ENCODE assay signal across 8 mouse cellular contexts in genomic region chr5:31054261-31055215, GRCm38 (mm10). TPM values are rescaled to one million over a fixed set of nuclear protein-coding genes. Genes with fewer than 3 reads are reported as not detected.
DNase-seq lines count a peak whose midpoint lies in the region; ATAC-seq and TF ChIP-seq lines count a peak whose summit lies in the region.

Gene Cad, plus strand, starts transcription at chr5:31054780.

- peak within 1 kb of the TSS; percentile 88 for H3K9ac ChIP-seq in heart, embryonic 12.5 days
- H3K9ac ChIP-seq in kidney, postnatal 0 days (ENCODE audit: low read depth, low read length): peak within 1 kb of the TSS; percentile 66
- peak within 1 kb of the TSS; percentile 66 for H3K9ac ChIP-seq in liver, embryonic 11.5 days (ENCODE audit: low read depth, low read length)
- peak within 1 kb of the TSS; percentile 64 for H3K9ac ChIP-seq in stomach, embryonic 14.5 days (replicated peaks; ENCODE audit: low read depth, low read length)

- under 1% methylated on average over 64 of the region's 64 CpGs for WGBS in heart, embryonic 12.5 days
- under 1% methylated on average over 63 of the region's 64 CpGs for WGBS in kidney, postnatal 0 days
- WGBS in liver, embryonic 11.5 days: 2% methylated on average over 64 of the region's 64 CpGs
- WGBS in stomach, embryonic 14.5 days: under 1% methylated on average over 64 of the region's 64 CpGs

- peak within 1 kb of the TSS; percentile 74 for H3K27ac ChIP-seq in heart, embryonic 12.5 days (ENCODE audit: poor library complexity, severe bottlenecking)
- H3K27ac ChIP-seq in kidney, postnatal 0 days: peak within 1 kb of the TSS; percentile 43; the same call in 1 of the 2 replicates
- H3K27ac ChIP-seq in liver, embryonic 11.5 days (ENCODE audit: low read depth, low read length): peak within 1 kb of the TSS; percentile 68
- H3K27ac ChIP-seq in stomach, embryonic 14.5 days (ENCODE audit: low read length): peak within 1 kb of the TSS; percentile 64; the same call in 1 of the 2 replicates

- peaks cover 21% of the 10 kb centered on the region for H3K36me3 ChIP-seq in C2C12 (ENCODE audit: control insufficient read depth, insufficient read depth)
- peaks cover 31% of the 10 kb centered on the region for H3K36me3 ChIP-seq in erythroblast, embryonic 14.5 days (ENCODE audit: control insufficient read depth)
- peaks cover 35% of the 10 kb centered on the region for H3K36me3 ChIP-seq in heart, embryonic 12.5 days
- peaks cover 12% of the 10 kb centered on the region; the same call in 1 of the 2 replicates for H3K36me3 ChIP-seq in kidney, postnatal 0 days (ENCODE audit: insufficient read depth, low read length)
- peaks cover 11% of the 10 kb centered on the region for H3K36me3 ChIP-seq in liver, embryonic 11.5 days (ENCODE audit: control insufficient read depth, insufficient read depth, low read length)
- peaks cover 19% of the 10 kb centered on the region for H3K36me3 ChIP-seq in stomach, embryonic 14.5 days (ENCODE audit: control insufficient read depth, insufficient read depth, low read length)

- H3K4me3 ChIP-seq in C2C12 (ENCODE audit: insufficient read depth, poor library complexity, severe bottlenecking): peak within 1 kb of the TSS; percentile 78
- peak within 1 kb of the TSS; percentile 78 for H3K4me3 ChIP-seq in erythroblast, embryonic 14.5 days (replicated peaks)
- peak within 1 kb of the TSS; percentile 72 for H3K4me3 ChIP-seq in heart, embryonic 12.5 days
- peak within 1 kb of the TSS; percentile 51 for H3K4me3 ChIP-seq in kidney, postnatal 0 days (replicated peaks; ENCODE audit: low read depth, low read length)
- peak within 1 kb of the TSS; percentile 69 for H3K4me3 ChIP-seq in liver, embryonic 11.5 days (ENCODE audit: low read depth, low read length)
- H3K4me3 ChIP-seq in stomach, embryonic 14.5 days (ENCODE audit: low read depth, low read length): peak within 1 kb of the TSS; percentile 59

- H3K27me3 ChIP-seq in C2C12 (ENCODE audit: control insufficient read depth, insufficient read depth, insufficient read length): no peaks in the 10 kb centered on the region
- H3K27me3 ChIP-seq in erythroblast, embryonic 14.5 days (ENCODE audit: control insufficient read depth): no peaks in the 10 kb centered on the region
- H3K27me3 ChIP-seq in heart, embryonic 12.5 days (replicated peaks): no peaks in the 10 kb centered on the region
- H3K27me3 ChIP-seq in kidney, postnatal 0 days (ENCODE audit: insufficient read depth, low read length): no peaks in the 10 kb centered on the region
- no peaks in the 10 kb centered on the region for H3K27me3 ChIP-seq in liver, embryonic 11.5 days (replicated peaks; ENCODE audit: control insufficient read depth, insufficient read depth, low read length)
- no peaks in the 10 kb centered on the region for H3K27me3 ChIP-seq in stomach, embryonic 14.5 days (ENCODE audit: control insufficient read depth, insufficient read depth, low read length)

- peaks cover 40% of the 10 kb centered on the region for H3K79me2 ChIP-seq in C2C12 (ENCODE audit: control insufficient read depth, insufficient read depth)

- peak; percentile 97 for ATAC-seq in heart, embryonic 12.5 days (ENCODE audit: insufficient number of reproducible peaks, low FRiP score)
- peak; percentile 96 for ATAC-seq in kidney, postnatal 0 days (replicated peaks; ENCODE audit: low FRiP score, low read depth)
- peak; percentile 97 for ATAC-seq in liver, embryonic 11.5 days (replicated peaks; ENCODE audit: low FRiP score)
- peak; percentile 96 for ATAC-seq in stomach, embryonic 14.5 days (ENCODE audit: insufficient number of reproducible peaks, insufficient read depth, low FRiP score, low read depth)

- peak; percentile 68 for TF ChIP-seq POLR2A in brain, embryonic 14.5 days (IDR thresholded peaks at IDR 0.05; ENCODE audit: borderline replicate concordance, extremely low read depth, insufficient read depth, insufficient read length, poor library complexity, severe bottlenecking)

- H3K4me1 ChIP-seq in erythroblast, embryonic 14.5 days (ENCODE audit: control insufficient read depth): peaks cover 33% of the 10 kb centered on the region
- H3K4me1 ChIP-seq in heart, embryonic 12.5 days (replicated peaks): peaks cover 8% of the 10 kb centered on the region
- H3K4me1 ChIP-seq in kidney, postnatal 0 days (replicated peaks; ENCODE audit: insufficient read depth, low read length): peaks cover 9% of the 10 kb centered on the region; the same call in 1 of the 2 replicates
- peaks cover 5% of the 10 kb centered on the region for H3K4me1 ChIP-seq in liver, embryonic 11.5 days (replicated peaks; ENCODE audit: control insufficient read depth, insufficient read depth, low read length)
- peaks cover 6% of the 10 kb centered on the region for H3K4me1 ChIP-seq in stomach, embryonic 14.5 days (ENCODE audit: control insufficient read depth, insufficient read depth, low read length)

- DNase-seq in brain, embryonic 14.5 days (ENCODE audit: low read depth): peak; percentile 97
- DNase-seq in kidney, postnatal 0 days (ENCODE audit: low spot score): peak; percentile 95
- peak; percentile 96 for DNase-seq in liver, embryonic 11.5 days (ENCODE audit: low spot score)
- DNase-seq in naive thymus-derived CD4-positive, alpha-beta T cell, adult 2 months (ENCODE audit: low read depth): peak; percentile 93

- peaks cover 29% of the 10 kb centered on the region for H3K79me3 ChIP-seq in C2C12 (ENCODE audit: low read depth)

- TF ChIP-seq CTCF in C2C12 (IDR thresholded peaks at IDR 0.05; ENCODE audit: control insufficient read depth, insufficient read depth, insufficient read length): peak; percentile 29
- no peak for TF ChIP-seq CTCF in brain, embryonic 14.5 days (IDR thresholded peaks at IDR 0.05; ENCODE audit: borderline replicate concordance, extremely low read depth, insufficient read depth, insufficient read length)
- TF ChIP-seq CTCF in kidney, postnatal 0 days (IDR thresholded peaks at IDR 0.05; ENCODE audit: low read depth): peak; percentile 30

- H3ac ChIP-seq in C2C12 (ENCODE audit: control insufficient read depth, insufficient read length, low read depth): peak within 1 kb of the TSS; percentile 85

- H3K4me2 ChIP-seq in heart, embryonic 12.5 days: peak within 1 kb of the TSS; percentile 89
- H3K4me2 ChIP-seq in kidney, postnatal 0 days (ENCODE audit: low read length): peak within 1 kb of the TSS; percentile 83
- H3K4me2 ChIP-seq in liver, embryonic 11.5 days: peak within 1 kb of the TSS; percentile 71
- H3K4me2 ChIP-seq in stomach, embryonic 14.5 days (replicated peaks; ENCODE audit: low read depth, low read length): peak within 1 kb of the TSS; percentile 72

- H3K9me3 ChIP-seq in erythroblast, embryonic 14.5 days (ENCODE audit: control insufficient read depth, low read length): no peaks in the 10 kb centered on the region
- no peaks in the 10 kb centered on the region for H3K9me3 ChIP-seq in heart, embryonic 12.5 days (replicated peaks)
- H3K9me3 ChIP-seq in kidney, postnatal 0 days (replicated peaks; ENCODE audit: low read length): no peaks in the 10 kb centered on the region
- H3K9me3 ChIP-seq in liver, embryonic 11.5 days (ENCODE audit: control insufficient read depth, low read length): no peaks in the 10 kb centered on the region
- H3K9me3 ChIP-seq in stomach, embryonic 14.5 days (ENCODE audit: control insufficient read depth, low read depth, low read length): no peaks in the 10 kb centered on the region

TF ChIP-seq in C2C12, 6 proteins besides CTCF, POLR2A, EP300 and RAD21:
- no peak for TF ChIP-seq CEBPB (IDR thresholded peaks at IDR 0.05; ENCODE audit: low read depth)
- peak; percentile 96 for TF ChIP-seq MAX (IDR thresholded peaks at IDR 0.05)
- TF ChIP-seq MYOD1 (IDR thresholded peaks at IDR 0.05; ENCODE audit: control insufficient read depth, insufficient read length, low read depth): no peak
- TF ChIP-seq FOSL1 (IDR thresholded peaks at IDR 0.05; ENCODE audit: insufficient read depth, low read length, poor library complexity, severe bottlenecking): no peak

RNA-seq across cellular contexts. Expression of gene Cad, which starts in this region (rescaled TPM):
- 64.9 TPM for polyA plus RNA-seq in C2C12 (2012; fragmentation: generic; extraction: Trizol)
- polyA plus RNA-seq in brain, embryonic 14.5 days (2012; rRNA removed): 33.8 and 34.0 TPM in 2 replicates
- polyA plus RNA-seq in erythroblast, embryonic 14.5 days (2012): 14.6 and 19.9 TPM in 2 replicates
- polyA plus RNA-seq in heart, embryonic 12.5 days (2016; fragmentation: Nextera tagmentation; extraction: Ambion mirVana): 38.4 and 39.2 TPM in 2 replicates
- 11.8 and 13.9 TPM in 2 replicates for polyA plus RNA-seq in kidney, postnatal 0 days (2015; fragmentation: Nextera tagmentation; extraction: Ambion mirVana)
- polyA plus RNA-seq in liver, embryonic 11.5 days (2014; fragmentation: Nextera tagmentation; extraction: Ambion mirVana): 65.0 and 66.0 TPM in 2 replicates
- polyA plus RNA-seq in stomach, embryonic 14.5 days (2014; fragmentation: Nextera tagmentation; extraction: Ambion mirVana): 21.7 and 26.3 TPM in 2 replicates

Comparison
In these comparisons a context has a peak if more than half of its experiments do, and no peak if none do; other contexts are left out.
1. Peak in every context shown above with its lines: DNase-seq, ATAC-seq, H3K4me3 ChIP-seq and H3K27ac ChIP-seq.